Mouse (Mus musculus): ENCODE measurements around the gene Pogz. TPM values are rescaled to one million over a fixed set of nuclear protein-coding genes. Genes with fewer than 3 reads are reported as not detected.

Gene Pogz
- polyA plus RNA-seq, 1 experiment from 2014 or later = 24.3 TPM

DNA sequence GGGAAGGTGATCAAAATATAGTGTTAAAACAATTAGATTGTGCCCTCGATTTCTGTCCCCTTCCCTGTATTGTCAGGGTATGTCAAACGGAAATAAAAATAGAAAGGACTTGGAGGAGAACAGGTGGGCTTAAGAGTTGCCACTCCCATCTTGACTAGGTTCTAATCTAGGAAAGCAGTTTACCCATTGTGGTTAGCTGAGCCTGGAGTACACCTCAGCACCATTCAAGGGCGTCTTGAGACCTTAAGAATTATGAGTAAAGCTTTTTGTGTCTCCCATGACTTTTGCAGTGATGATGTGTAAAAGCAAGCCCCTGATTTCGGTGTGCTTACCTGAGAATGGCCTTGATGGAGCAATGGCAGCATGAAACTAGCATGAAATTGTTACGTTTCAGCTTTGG is 1.7 kb downstream of the Pogz start:
- Histone ChIP-seq H3K9me3 (ENCODE audit: control insufficient read depth, low read length) (no peaks in the 10 kb centered on the region), H3K36me3 (ENCODE audit: control insufficient read depth, insufficient read depth, low read length) (no peaks in the 10 kb centered on the region), H3K4me2 (replicated peaks; ENCODE audit: low read depth, low read length) (peak overlapping the region; percentile 48), H3K9ac (ENCODE audit: low read depth, low read length) (no peak overlapping the region), H3K4me1 (replicated peaks; ENCODE audit: control insufficient read depth, insufficient read depth, low read length) (no peaks in the 10 kb centered on the region), H3K27ac (ENCODE audit: low read depth, low read length) (no peak overlapping the region), H3K27me3 (ENCODE audit: control insufficient read depth, insufficient read depth, low read length) (no peaks in the 10 kb centered on the region), H3K4me3 (ENCODE audit: low read depth, low read length) (peak overlapping the region; percentile 64; the same call in 1 of the 2 replicates)
- 80% methylated on average over 5 of the region's 5 CpGs for WGBS
- DNase-seq (ENCODE audit: low spot score) = no peak
- ATAC-seq (ENCODE audit: low FRiP score) = no peak

- Histone ChIP-seq H3K36me3 (ENCODE audit: control insufficient read depth, insufficient read depth, low read length) (no peaks in the 10 kb centered on the region), H3K9ac (ENCODE audit: low read depth, low read length) (no peak overlapping the region), H3K27ac (ENCODE audit: low read depth, low read length) (no peak overlapping the region), H3K4me1 (replicated peaks; ENCODE audit: control insufficient read depth, insufficient read depth, low read length) (no peaks in the 10 kb centered on the region), H3K9me3 (ENCODE audit: control insufficient read depth, low read length) (no peaks in the 10 kb centered on the region), H3K4me3 (ENCODE audit: low read depth, low read length) (no peak overlapping the region), H3K4me2 (replicated peaks; ENCODE audit: low read depth, low read length) (no peak overlapping the region), H3K27me3 (ENCODE audit: control insufficient read depth, insufficient read depth, low read length) (no peaks in the 10 kb centered on the region)
- no peak for ATAC-seq (ENCODE audit: low FRiP score)
- no peak for DNase-seq (ENCODE audit: low spot score)
- 100% methylated on average over 2 of the region's 2 CpGs for WGBS
Observed at GRCm38 (mm10) chr3:94847382-94847781, 10.0 kb downstream of the Pogz start.

- Histone ChIP-seq H3K4me2 (replicated peaks; ENCODE audit: low read depth, low read length) (no peak overlapping the region), H3K27me3 (ENCODE audit: control insufficient read depth, insufficient read depth, low read length) (no peaks in the 10 kb centered on the region), H3K27ac (ENCODE audit: low read depth, low read length) (no peak overlapping the region), H3K9me3 (ENCODE audit: control insufficient read depth, low read length) (no peaks in the 10 kb centered on the region), H3K4me1 (replicated peaks; ENCODE audit: control insufficient read depth, insufficient read depth, low read length) (no peaks in the 10 kb centered on the region), H3K36me3 (ENCODE audit: control insufficient read depth, insufficient read depth, low read length) (no peaks in the 10 kb centered on the region), H3K4me3 (ENCODE audit: low read depth, low read length) (no peak overlapping the region), H3K9ac (ENCODE audit: low read depth, low read length) (no peak overlapping the region)
- ATAC-seq (ENCODE audit: low FRiP score) (no peak), DNase-seq (ENCODE audit: low spot score) (peak; percentile 75)
- WGBS = 16% methylated on average over 1 of the region's 1 CpGs
Observed at GRCm38 (mm10) chr3:94849338-94849737, 12.0 kb downstream of the Pogz start.

- Histone ChIP-seq H3K27me3 (ENCODE audit: control insufficient read depth, insufficient read depth, low read length) (no peaks in the 10 kb centered on the region), H3K9ac (ENCODE audit: low read depth, low read length) (no peak overlapping the region), H3K27ac (ENCODE audit: low read depth, low read length) (no peak overlapping the region), H3K4me2 (replicated peaks; ENCODE audit: low read depth, low read length) (no peak overlapping the region), H3K36me3 (ENCODE audit: control insufficient read depth, insufficient read depth, low read length) (no peaks in the 10 kb centered on the region), H3K4me1 (replicated peaks; ENCODE audit: control insufficient read depth, insufficient read depth, low read length) (no peaks in the 10 kb centered on the region), H3K9me3 (ENCODE audit: control insufficient read depth, low read length) (no peaks in the 10 kb centered on the region), H3K4me3 (ENCODE audit: low read depth, low read length) (no peak overlapping the region)
- no peak for ATAC-seq (ENCODE audit: low FRiP score)
- WGBS = 84% methylated on average over 3 of the region's 3 CpGs
- no peak for DNase-seq (ENCODE audit: low spot score)
Observed at GRCm38 (mm10) chr3:94851731-94852130, 14.4 kb downstream of the Pogz start.

DNA sequence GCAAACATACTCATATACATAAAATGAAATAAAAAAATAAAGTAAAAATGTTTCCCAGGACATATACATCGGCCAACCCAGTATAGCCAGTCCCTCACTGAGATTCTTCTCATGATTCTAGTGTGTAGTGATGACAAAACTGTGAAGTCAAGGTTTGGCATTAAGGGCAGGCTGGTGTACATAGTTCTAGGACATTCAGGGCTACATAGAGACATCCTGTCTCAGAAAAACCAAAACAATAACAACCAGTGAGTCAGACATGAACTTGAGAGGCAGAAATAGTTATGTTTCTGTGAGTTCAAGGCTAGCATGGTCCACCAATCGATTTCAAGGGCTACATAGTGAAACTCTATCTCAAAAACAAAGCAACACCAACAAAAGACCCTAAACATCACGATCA is 14.8 kb downstream of the Pogz start:
- no peaks in the 10 kb centered on the region for H3K4me1 ChIP-seq (replicated peaks; ENCODE audit: control insufficient read depth, insufficient read depth, low read length)
- DNase-seq (ENCODE audit: low spot score) (no peak), ATAC-seq (ENCODE audit: low FRiP score) (no peak)
- no peak overlapping the region for H3K27ac ChIP-seq (ENCODE audit: low read depth, low read length)
- H3K9ac ChIP-seq (ENCODE audit: low read depth, low read length) = no peak overlapping the region
- no peak overlapping the region for H3K4me3 ChIP-seq (ENCODE audit: low read depth, low read length)
- H3K27me3 ChIP-seq (ENCODE audit: control insufficient read depth, insufficient read depth, low read length) = no peaks in the 10 kb centered on the region
- no peaks in the 10 kb centered on the region for H3K36me3 ChIP-seq (ENCODE audit: control insufficient read depth, insufficient read depth, low read length)
- H3K9me3 ChIP-seq (ENCODE audit: control insufficient read depth, low read length) = no peaks in the 10 kb centered on the region
- 94% methylated on average over 3 of the region's 3 CpGs for WGBS
- no peak overlapping the region for H3K4me2 ChIP-seq (replicated peaks; ENCODE audit: low read depth, low read length)

- 95% methylated on average over 2 of the region's 2 CpGs for WGBS
Observed at GRCm38 (mm10) chr3:94859471-94859870, 22.1 kb downstream of the Pogz start.

GRCm38 (mm10) chr3:94869011-94869410 is 31.6 kb downstream of the Pogz start:
- Histone ChIP-seq H3K4me3 (ENCODE audit: low read depth, low read length) (no peak overlapping the region), H3K4me1 (replicated peaks; ENCODE audit: control insufficient read depth, insufficient read depth, low read length) (no peaks in the 10 kb centered on the region), H3K27ac (ENCODE audit: low read depth, low read length) (no peak overlapping the region), H3K27me3 (ENCODE audit: control insufficient read depth, insufficient read depth, low read length) (no peaks in the 10 kb centered on the region), H3K4me2 (replicated peaks; ENCODE audit: low read depth, low read length) (no peak overlapping the region), H3K9ac (ENCODE audit: low read depth, low read length) (no peak overlapping the region), H3K36me3 (ENCODE audit: control insufficient read depth, insufficient read depth, low read length) (peaks cover 31% of the 10 kb centered on the region), H3K9me3 (ENCODE audit: control insufficient read depth, low read length) (no peaks in the 10 kb centered on the region)
- 94% methylated on average over 3 of the region's 3 CpGs for WGBS
- ATAC-seq (ENCODE audit: low FRiP score) = no peak
- DNase-seq (ENCODE audit: low spot score) = no peak

More at GRCm38 (mm10) chr3:94859471-94859870, 22.1 kb downstream of the Pogz start:
- no peak overlapping the region for H3K9ac ChIP-seq (ENCODE audit: low read depth, low read length)
- H3K9me3 ChIP-seq (ENCODE audit: control insufficient read depth, low read length) = no peaks in the 10 kb centered on the region
- H3K27me3 ChIP-seq (ENCODE audit: control insufficient read depth, insufficient read depth, low read length) = no peaks in the 10 kb centered on the region
- DNase-seq (ENCODE audit: low spot score) = no peak
- H3K36me3 ChIP-seq (ENCODE audit: control insufficient read depth, insufficient read depth, low read length) = peaks cover 4% of the 10 kb centered on the region
- no peak for ATAC-seq (ENCODE audit: low FRiP score)
- no peak overlapping the region for H3K4me2 ChIP-seq (replicated peaks; ENCODE audit: low read depth, low read length)
- no peaks in the 10 kb centered on the region for H3K4me1 ChIP-seq (replicated peaks; ENCODE audit: control insufficient read depth, insufficient read depth, low read length)
- no peak overlapping the region for H3K27ac ChIP-seq (ENCODE audit: low read depth, low read length)
- no peak overlapping the region for H3K4me3 ChIP-seq (ENCODE audit: low read depth, low read length)

DNA sequence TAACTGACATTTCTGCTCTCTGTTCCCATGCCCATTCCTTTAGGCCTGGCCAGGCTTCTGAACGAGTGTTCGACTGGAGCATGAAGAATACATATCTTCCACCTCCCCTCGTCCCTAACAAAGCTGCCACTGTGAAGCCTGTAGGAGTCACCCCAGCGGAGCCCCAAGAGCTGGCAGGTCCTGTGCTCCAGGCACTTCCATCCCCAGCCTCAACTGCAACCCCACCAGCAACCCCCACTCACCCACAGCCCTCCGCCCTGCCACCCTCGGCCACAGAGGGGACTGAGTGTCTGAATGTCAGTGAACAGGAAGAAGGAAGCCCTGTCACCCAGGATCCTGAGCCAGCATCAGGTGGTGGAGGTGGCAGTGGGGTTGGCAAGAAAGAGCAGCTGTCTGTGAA is 41.3 kb downstream of the Pogz start:
- Histone ChIP-seq H3K4me3 (ENCODE audit: low read depth, low read length) (no peak overlapping the region), H3K4me1 (replicated peaks; ENCODE audit: control insufficient read depth, insufficient read depth, low read length) (no peaks in the 10 kb centered on the region), H3K27ac (ENCODE audit: low read depth, low read length) (no peak overlapping the region), H3K27me3 (ENCODE audit: control insufficient read depth, insufficient read depth, low read length) (no peaks in the 10 kb centered on the region), H3K36me3 (ENCODE audit: control insufficient read depth, insufficient read depth, low read length) (peaks cover 45% of the 10 kb centered on the region), H3K9me3 (ENCODE audit: control insufficient read depth, low read length) (no peaks in the 10 kb centered on the region), H3K9ac (ENCODE audit: low read depth, low read length) (no peak overlapping the region), H3K4me2 (replicated peaks; ENCODE audit: low read depth, low read length) (no peak overlapping the region)
- ATAC-seq (ENCODE audit: low FRiP score) (no peak), DNase-seq (ENCODE audit: low spot score) (no peak)
- WGBS = 96% methylated on average over 6 of the region's 6 CpGs

DNA sequence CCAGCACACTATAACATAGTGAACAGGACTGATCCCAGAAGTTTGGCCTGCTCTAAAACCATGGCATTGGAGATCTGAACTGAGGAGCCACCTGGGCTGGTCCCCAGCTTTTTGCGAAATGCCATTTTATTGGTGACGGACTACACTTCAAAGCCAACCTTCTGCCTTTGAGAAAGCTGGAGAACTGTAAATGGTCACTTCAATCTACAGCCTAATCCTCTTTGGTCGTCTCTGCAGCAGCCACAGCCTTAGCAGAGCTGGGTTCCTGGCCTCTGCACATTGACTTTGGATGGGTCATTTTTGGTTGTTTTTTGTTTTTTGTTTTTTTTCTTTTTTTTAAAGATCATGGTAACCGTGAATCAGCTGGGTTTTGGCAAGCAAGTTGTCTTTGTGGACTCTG is 44.5 kb downstream of the Pogz start:
- H3K36me3 ChIP-seq (ENCODE audit: control insufficient read depth, insufficient read depth, low read length) = peaks cover 27% of the 10 kb centered on the region

More for the DNA sequence above, 44.5 kb downstream of the Pogz start:
- Histone ChIP-seq H3K4me2 (replicated peaks; ENCODE audit: low read depth, low read length) (no peak overlapping the region), H3K27me3 (ENCODE audit: control insufficient read depth, insufficient read depth, low read length) (no peaks in the 10 kb centered on the region), H3K4me1 (replicated peaks; ENCODE audit: control insufficient read depth, insufficient read depth, low read length) (peaks cover 3% of the 10 kb centered on the region; the same call in 1 of the 2 replicates), H3K4me3 (ENCODE audit: low read depth, low read length) (no peak overlapping the region), H3K27ac (ENCODE audit: low read depth, low read length) (no peak overlapping the region), H3K9ac (ENCODE audit: low read depth, low read length) (no peak overlapping the region), H3K9me3 (ENCODE audit: control insufficient read depth, low read length) (no peaks in the 10 kb centered on the region)
- DNase-seq (ENCODE audit: low spot score) = no peak
- WGBS = 83% methylated on average over 4 of the region's 4 CpGs
- no peak for ATAC-seq (ENCODE audit: low FRiP score)

All from hindbrain, embryonic 11.5 days (tissue).